Mouse (Mus musculus): ENCODE measurements at regions not wholly inside any gene's neighbourhood (a gene's known extent, or its start where the extent isn't known, plus 50 kb on each side); places are given as distances from the start of the nearest gene placed in this dataset.

GRCm38 (mm10) chr10:6007238-6007972 lies 85.2 kb upstream of the Rgs17 start:
- H3K9me3 ChIP-seq = no peaks in the 10 kb centered on the region
- ATAC-seq = no peak
- no peak overlapping the region for H3K27ac ChIP-seq
- no peaks in the 10 kb centered on the region for H3K27me3 ChIP-seq (replicated peaks)
- 0 out of 2 replicates have a peak, but pooled peaks cover 2% of the 10 kb centered on the region for H3K4me1 ChIP-seq (replicated peaks)
- H3K4me3 ChIP-seq (replicated peaks) = no peak overlapping the region
- H3K4me2 ChIP-seq (replicated peaks) = no peak overlapping the region
- no peaks in the 10 kb centered on the region for H3K36me3 ChIP-seq
- H3K9ac ChIP-seq = no peak overlapping the region
- WGBS = 33% methylated on average over 1 of the region's 1 CpGs

DNA sequence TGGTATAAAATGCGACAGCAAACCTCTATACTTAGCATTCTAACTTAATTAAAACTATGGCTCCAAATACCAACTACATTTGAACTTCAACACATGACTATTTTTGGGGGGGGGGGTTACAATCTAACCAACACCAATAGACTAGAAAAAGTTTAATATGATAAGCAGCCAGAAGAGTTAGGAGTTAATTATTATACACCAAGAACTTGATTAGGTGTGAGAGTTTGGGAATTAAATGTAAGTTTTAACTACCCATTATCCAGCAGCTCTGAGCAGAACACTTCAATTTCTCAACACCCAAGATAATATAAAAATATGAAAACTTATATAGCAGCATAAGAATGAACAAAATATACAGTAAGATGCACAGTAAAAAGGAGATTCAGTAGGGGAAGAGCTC lies 59.2 kb upstream of the Rgs17 start:
- H3K9ac ChIP-seq = no peak overlapping the region
- no peak overlapping the region for H3K27ac ChIP-seq
- no peak for ATAC-seq
- no peaks in the 10 kb centered on the region for H3K36me3 ChIP-seq
- H3K4me2 ChIP-seq (replicated peaks) = no peak overlapping the region
- WGBS = 96% methylated on average over 1 of the region's 1 CpGs
- no peaks in the 10 kb centered on the region for H3K4me1 ChIP-seq (replicated peaks)
- no peaks in the 10 kb centered on the region for H3K27me3 ChIP-seq (replicated peaks)
- no peaks in the 10 kb centered on the region for H3K9me3 ChIP-seq
- H3K4me3 ChIP-seq (replicated peaks) = no peak overlapping the region

- no peaks in the 10 kb centered on the region for H3K9me3 ChIP-seq
- no peaks in the 10 kb centered on the region for H3K36me3 ChIP-seq
- no peak overlapping the region for H3K9ac ChIP-seq
- H3K4me2 ChIP-seq (replicated peaks) = no peak overlapping the region
- H3K4me3 ChIP-seq (replicated peaks) = no peak overlapping the region
- WGBS = 63% methylated on average over 1 of the region's 1 CpGs
- H3K27me3 ChIP-seq (replicated peaks) = no peaks in the 10 kb centered on the region
- no peak overlapping the region for H3K27ac ChIP-seq
- ATAC-seq = no peak
- no peaks in the 10 kb centered on the region for H3K4me1 ChIP-seq (replicated peaks)
Observed at GRCm38 (mm10) chr10:5978534-5978933, 56.3 kb upstream of the Rgs17 start.
